Mouse (Mus musculus) stomach, postnatal 0 days (tissue): ENCODE measurements around the gene Gjb6. TPM values are rescaled to one million over a fixed set of nuclear protein-coding genes. Genes with fewer than 3 reads are reported as not detected.

ENCODE experiments used
- ATAC-seq: fragments of 200-750 bp; cut with Nextera tagmentation; 2 replicates; pipeline ENCODE4 v1.8.0; 2017; ENCODE audit not compliant: low FRiP score, low TSS enrichment
- DNase-seq: peaks from one replicate; pipeline ENCODE4 v3.0.0-alpha.2; 2016; ENCODE audit warnings: low spot score
- H3K27ac ChIP-seq: fragments of 300-500 bp; sonication (generic); replicated peaks from 2 replicates; pipeline ENCODE4 v1.5.1; 2014; ENCODE audit warnings: mild to moderate bottlenecking, control low read depth
- H3K27me3 ChIP-seq: fragments of 300-500 bp; sonication (generic); 2 replicates; pipeline ENCODE4 v1.6.1; 2014; ENCODE audit warnings: low read length; ENCODE audit not compliant: control insufficient read depth, insufficient read depth
- H3K36me3 ChIP-seq: fragments of 300-500 bp; sonication (generic); 2 replicates; pipeline ENCODE4 v1.6.1; 2014; ENCODE audit warnings: low read length, mixed read lengths; ENCODE audit not compliant: control insufficient read depth, insufficient read depth
- H3K4me1 ChIP-seq: fragments of 300-500 bp; sonication (generic); replicated peaks from 2 replicates; pipeline ENCODE4 v1.6.1; 2014; ENCODE audit warnings: antibody characterized with exemption; ENCODE audit not compliant: control insufficient read depth, insufficient read depth
- H3K4me2 ChIP-seq: fragments of 300-500 bp; sonication (generic); replicated peaks from 2 replicates; pipeline ENCODE4 v1.6.1; 2014; ENCODE audit warnings: low read depth, mild to moderate bottlenecking, control low read depth, moderate library complexity
- H3K4me3 ChIP-seq: fragments of 300-500 bp; sonication (generic); 2 replicates; pipeline ENCODE4 v1.5.1; 2014; ENCODE audit warnings: low read depth, low read length, control low read depth
- H3K9ac ChIP-seq: fragments of 300-500 bp; sonication (generic); 2 replicates; pipeline ENCODE4 v1.6.1; 2014; ENCODE audit warnings: mild to moderate bottlenecking, low read length, control low read depth, mixed read lengths
- H3K9me3 ChIP-seq: fragments of 300-500 bp; sonication (generic); 2 replicates; pipeline ENCODE4 v1.6.1; 2016; ENCODE audit warnings: low read length; ENCODE audit not compliant: control insufficient read depth
- CTCF ChIP-seq: IDR thresholded peaks from 2 replicates; pipeline ENCODE4 v1.5.1; 2016; ENCODE audit warnings: antibody characterized with exemption, low read depth, mild to moderate bottlenecking, moderate library complexity
- EP300 ChIP-seq: optimal IDR thresholded peaks from 2 replicates; pipeline ENCODE3; 2016; ENCODE audit warnings: antibody characterized with exemption
- WGBS: fragments of 180-500 bp; shearing (Covaris S2); extraction: QIAGEN DNeasy Blood & Tissue Kit; methylation state at CpG from one replicate; pipeline ENCODE4 v1.1.7; 2014; 5-methylcytosine and 5-hydroxymethylcytosine counted together
- polyA plus RNA-seq: library from polyadenylated mRNA; unstranded; fragments of >200 nt; fragmentation: Nextera tagmentation; extraction: Ambion mirVana; gene quantifications from 2 replicates; pipeline ENCODE4 v1.2.1, GENCODE M21; 2015

Gjb6 gene
- polyA plus RNA-seq, 1 experiment from 2014 or later: 24.3 TPM

DNA sequence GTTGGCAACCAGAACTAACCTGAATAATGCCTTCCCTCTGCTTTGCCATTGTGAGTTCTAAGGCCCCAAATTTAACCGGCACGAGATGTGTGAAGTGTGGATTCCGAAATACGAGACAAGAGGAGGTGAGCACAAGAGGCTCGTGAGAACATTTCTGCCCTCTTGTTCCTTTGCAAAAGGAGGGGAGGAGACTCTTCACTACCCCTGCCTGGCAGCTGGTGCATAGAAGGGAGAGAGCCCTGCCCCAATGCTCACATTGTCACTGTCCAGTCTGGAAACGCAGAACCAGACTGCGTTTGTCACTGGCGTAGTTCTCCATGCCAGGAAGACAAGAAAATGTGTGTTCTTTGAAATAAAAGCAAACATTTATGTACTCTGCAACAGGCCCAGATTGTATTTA is 1.9 kb upstream of the Gjb6 start:
- no peaks in the 10 kb centered on the region for H3K9me3 ChIP-seq
- 64% methylated on average over 8 of the region's 8 CpGs for WGBS
- no peak for DNase-seq
- H3K4me3 ChIP-seq: no peak overlapping the region
- H3K9ac ChIP-seq: no peak overlapping the region
- no peak overlapping the region for H3K4me2 ChIP-seq
- 0 out of 2 replicates have a peak, but pooled peaks cover 2% of the 10 kb centered on the region for H3K27me3 ChIP-seq
- no peak for ATAC-seq
- H3K36me3 ChIP-seq: no peaks in the 10 kb centered on the region
- TF ChIP-seq CTCF (no peak), EP300 (no peak)
- no peak overlapping the region for H3K27ac ChIP-seq
- H3K4me1 ChIP-seq: 0 out of 2 replicates have a peak, but pooled peaks cover 2% of the 10 kb centered on the region

DNA sequence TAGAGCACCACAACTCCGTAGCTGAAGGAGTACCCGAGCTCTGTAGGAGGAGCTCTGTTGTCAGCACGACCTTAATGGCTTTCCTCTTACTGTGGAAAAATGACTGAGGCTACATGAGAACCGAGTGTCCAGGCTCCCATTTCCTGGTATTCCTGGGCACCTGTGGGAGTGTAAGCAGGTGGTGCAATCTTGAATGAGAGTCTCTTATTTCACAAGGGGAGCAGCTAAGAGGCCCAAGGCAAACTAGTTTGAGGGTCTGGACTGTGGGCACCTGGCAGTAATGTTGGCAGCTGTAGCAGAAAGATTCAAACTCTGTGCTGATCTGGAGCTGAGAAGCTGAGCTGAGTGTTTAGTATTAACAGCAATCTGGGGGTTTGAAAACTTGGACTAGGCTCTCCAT is 6.0 kb downstream of the Gjb6 start:
- Histone ChIP-seq H3K27me3 (no peaks in the 10 kb centered on the region), H3K4me2 (no peak overlapping the region), H3K9ac (no peak overlapping the region), H3K4me3 (no peak overlapping the region), H3K4me1 (no peaks in the 10 kb centered on the region), H3K27ac (no peak overlapping the region), H3K36me3 (no peaks in the 10 kb centered on the region), H3K9me3 (no peaks in the 10 kb centered on the region)
- 65% methylated on average over 4 of the region's 4 CpGs for WGBS
- DNase-seq: no peak
- no peak for ATAC-seq
- TF ChIP-seq CTCF: no peak
- no peak for TF ChIP-seq EP300

DNA sequence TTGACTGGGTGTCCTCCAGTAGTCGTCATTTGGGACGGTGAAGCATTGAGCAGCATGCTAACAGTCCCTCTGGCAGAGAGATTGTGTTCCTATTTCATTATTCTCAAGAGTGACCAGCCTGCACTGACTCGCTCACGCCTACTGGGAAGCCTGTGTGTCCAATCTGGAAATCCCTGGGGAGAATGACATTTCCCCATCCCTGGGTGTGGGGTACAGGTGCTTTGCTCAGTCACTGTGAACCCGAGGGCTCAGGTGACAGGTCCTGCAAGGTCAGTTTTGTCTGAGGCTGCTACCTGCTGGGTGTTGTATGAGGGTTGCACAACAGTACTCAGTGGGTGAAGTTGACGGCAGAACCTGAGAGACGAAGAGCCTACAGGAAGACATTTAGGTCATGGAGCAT is 11.1 kb downstream of the Gjb6 start:
- 77% methylated on average over 7 of the region's 7 CpGs for WGBS
- H3K9me3 ChIP-seq: no peaks in the 10 kb centered on the region
- no peaks in the 10 kb centered on the region for H3K4me1 ChIP-seq
- no peak overlapping the region for H3K27ac ChIP-seq
- H3K4me3 ChIP-seq: no peak overlapping the region
- no peaks in the 10 kb centered on the region for H3K36me3 ChIP-seq
- H3K27me3 ChIP-seq: no peaks in the 10 kb centered on the region
- H3K9ac ChIP-seq: no peak overlapping the region
- H3K4me2 ChIP-seq: no peak overlapping the region
- ATAC-seq: no peak
- DNase-seq: no peak
- no peak for TF ChIP-seq EP300
- no peak for TF ChIP-seq CTCF

GRCm38 (mm10) chr14:57115823-57116544 is 17.4 kb downstream of the Gjb6 start, which contains the start of gene Gm4491:
Gm4491 (minus strand) TSS chr14:57115883.
- Histone ChIP-seq H3K27me3 (no peaks in the 10 kb centered on the region), H3K27ac (no peak within 1 kb of the TSS), H3K4me2 (no peak within 1 kb of the TSS), H3K36me3 (no peaks in the 10 kb centered on the region), H3K9ac (no peak within 1 kb of the TSS), H3K9me3 (no peaks in the 10 kb centered on the region), H3K4me3 (no peak within 1 kb of the TSS), H3K4me1 (no peaks in the 10 kb centered on the region)
- DNase-seq: no peak
- 38% methylated on average over 13 of the region's 13 CpGs for WGBS
- no peak for ATAC-seq
- TF ChIP-seq CTCF (no peak), EP300 (no peak)

- ATAC-seq (no peak), DNase-seq (peak; percentile 46)
- Histone ChIP-seq H3K9me3 (no peaks in the 10 kb centered on the region), H3K36me3 (no peaks in the 10 kb centered on the region), H3K4me3 (no peak overlapping the region), H3K4me1 (no peaks in the 10 kb centered on the region), H3K27me3 (peaks cover 3% of the 10 kb centered on the region; the same call in 1 of the 2 replicates), H3K9ac (no peak overlapping the region), H3K27ac (no peak overlapping the region), H3K4me2 (no peak overlapping the region)
- TF ChIP-seq CTCF: peak; percentile 89
- TF ChIP-seq EP300: no peak
- WGBS: 10% methylated on average over 4 of the region's 4 CpGs
Measured at GRCm38 (mm10) chr14:57109194-57109593, 24.2 kb downstream of the Gjb6 start.

- no peak overlapping the region for H3K9ac ChIP-seq
- ATAC-seq: no peak
- H3K36me3 ChIP-seq: no peaks in the 10 kb centered on the region
- H3K4me1 ChIP-seq: no peaks in the 10 kb centered on the region
- DNase-seq: no peak
- TF ChIP-seq CTCF: no peak
- no peak for TF ChIP-seq EP300
- WGBS: 58% methylated on average over 5 of the region's 5 CpGs
- H3K4me3 ChIP-seq: no peak overlapping the region
- H3K9me3 ChIP-seq: no peaks in the 10 kb centered on the region
- H3K4me2 ChIP-seq: no peak overlapping the region
- peaks cover 3% of the 10 kb centered on the region; the same call in 1 of the 2 replicates for H3K27me3 ChIP-seq
- no peak overlapping the region for H3K27ac ChIP-seq
Measured at GRCm38 (mm10) chr14:57107916-57108315, 25.5 kb downstream of the Gjb6 start.
